Mouse (Mus musculus) thymus, adult 2 months (tissue): ENCODE results near the gene Hnrnpul1. TPM values are rescaled to one million over a fixed set of nuclear protein-coding genes. Genes with fewer than 3 reads are reported as not detected.

Experiments used
- DNase-seq: peaks from one replicate; pipeline ENCODE4 v3.0.0; 2021
- H3K27ac ChIP-seq: fragments of 200-500 bp; 2 replicates; pipeline ENCODE4 v1.5.1; 2012; ENCODE audit warnings: low read length, control low read depth; ENCODE audit not compliant: control insufficient read depth, insufficient read depth
- H3K27me3 ChIP-seq: fragments of 200-500 bp; 2 replicates; pipeline ENCODE4 v1.6.1; 2012; ENCODE audit warnings: mild to moderate bottlenecking, low read length, moderate library complexity, mixed read lengths; ENCODE audit not compliant: control insufficient read depth, insufficient read depth
- H3K36me3 ChIP-seq: fragments of 200-500 bp; 2 replicates; pipeline ENCODE4 v1.6.1; 2012; ENCODE audit warnings: mild to moderate bottlenecking, low read length, moderate library complexity; ENCODE audit not compliant: control insufficient read depth, insufficient read depth
- H3K4me1 ChIP-seq: fragments of 200-500 bp; replicated peaks from 2 replicates; pipeline ENCODE4 v1.6.1; 2012; ENCODE audit warnings: low read length; ENCODE audit not compliant: control insufficient read depth, insufficient read depth
- H3K4me3 ChIP-seq: fragments of 200-500 bp; 2 replicates; pipeline ENCODE4 v1.5.1; 2012; ENCODE audit warnings: mild to moderate bottlenecking, low read length, control low read depth, moderate library complexity; ENCODE audit not compliant: control insufficient read depth, insufficient read depth
- CTCF ChIP-seq: fragments of 200-500 bp; IDR thresholded peaks from 2 replicates; pipeline ENCODE4 v1.5.1; 2012; ENCODE audit warnings: mild to moderate bottlenecking, control low read depth, low read length, moderate library complexity, borderline replicate concordance; ENCODE audit not compliant: control insufficient read depth, poor library complexity, insufficient read depth; ENCODE audit errors: extremely low read depth
- POLR2A ChIP-seq: fragments of 200-500 bp; IDR thresholded peaks from 2 replicates; pipeline ENCODE4 v1.6.1; 2012; ENCODE audit warnings: mild to moderate bottlenecking, low read length, control low read depth, moderate library complexity; ENCODE audit not compliant: control insufficient read depth, poor library complexity, insufficient read depth; ENCODE audit errors: extremely low read depth
- WGBS: fragments of 180-500 bp; shearing (Covaris S2); methylation state at CpG from one replicate; pipeline ENCODE4 v1.1.7; 2018; 5-methylcytosine and 5-hydroxymethylcytosine counted together
- polyA plus RNA-seq: library from polyadenylated mRNA; depleted of rRNA; stranded (reverse); fragments of >200 nt; gene quantifications from 2 replicates; pipeline ENCODE4 v1.2.3, GENCODE M21; 2012

Gene Hnrnpul1
- polyA plus RNA-seq, 1 experiment, result 102 TPM

DNA sequence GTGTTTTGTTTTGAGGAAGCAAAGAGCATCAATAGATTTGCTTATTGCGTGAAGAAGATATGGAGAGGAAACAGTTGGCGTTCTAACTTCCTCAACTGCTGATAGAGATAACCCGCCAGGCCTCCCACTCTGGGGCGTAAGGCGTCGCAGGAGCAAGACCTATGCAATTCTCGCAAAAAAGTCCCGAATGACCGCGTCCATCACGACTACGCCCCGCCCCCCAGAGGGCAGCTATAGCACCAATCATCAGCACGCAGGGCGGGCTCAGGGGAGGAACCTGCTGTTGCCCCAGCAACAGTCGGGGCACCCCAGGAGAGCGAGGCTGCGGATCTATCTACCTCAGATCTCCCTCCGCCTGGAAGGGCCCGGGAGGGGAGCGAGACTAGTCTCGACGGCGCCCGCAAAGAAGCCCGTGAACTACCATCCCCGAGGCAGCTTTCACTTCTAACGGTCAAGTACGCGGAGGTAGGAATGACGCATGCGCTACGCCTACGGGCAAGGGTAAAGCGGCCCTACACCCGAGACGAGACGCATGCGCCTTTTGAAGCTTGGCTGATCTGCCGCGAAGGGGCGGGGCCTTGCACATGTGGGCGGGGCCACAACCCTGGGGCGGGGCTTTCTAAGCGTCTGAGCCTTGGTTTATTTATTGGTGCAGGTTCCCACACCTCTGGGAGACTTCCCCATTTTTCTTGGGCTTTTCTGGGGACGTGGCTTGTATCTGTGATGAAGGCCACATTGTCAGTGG lies 73.9 kb downstream of the Hnrnpul1 start, which contains the start of gene B9d2:
TSS of gene B9d2 (plus strand) at position 267 of the 745 bp plus-strand sequence.
- no peaks in the 10 kb centered on the region for H3K36me3 ChIP-seq
- no peaks in the 10 kb centered on the region for H3K27me3 ChIP-seq
- peaks cover 47% of the 10 kb centered on the region for H3K4me1 ChIP-seq
- DNase-seq, result peak; percentile 98
- peak within 1 kb of the TSS; percentile 97 for H3K27ac ChIP-seq
- peak within 1 kb of the TSS; percentile 76 for H3K4me3 ChIP-seq
- TF ChIP-seq CTCF, result no peak; the same call in none of the 2 replicates
- peak; percentile 86 for TF ChIP-seq POLR2A
- WGBS, result under 1% methylated on average over 46 of the region's 46 CpGs

DNA sequence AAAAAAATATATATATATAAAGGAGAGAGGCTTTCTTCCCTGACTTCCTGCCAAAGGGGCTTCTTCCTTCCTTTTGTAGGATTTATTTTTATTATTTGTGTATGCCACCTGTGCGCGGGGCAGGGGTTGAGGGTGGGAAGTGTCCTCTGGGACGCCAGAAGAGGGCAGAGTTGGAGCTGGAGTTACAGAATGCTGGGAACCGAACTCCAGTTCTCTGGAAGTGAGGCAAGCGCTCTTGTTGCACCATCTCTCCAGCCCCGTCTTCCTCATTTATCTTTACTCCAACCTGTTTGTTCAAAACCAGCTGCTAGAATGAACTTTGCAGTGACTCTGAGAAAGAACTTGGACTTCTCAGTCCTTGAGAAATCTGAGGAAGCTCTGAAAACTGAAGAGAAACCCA lies 74.6 kb downstream of the Hnrnpul1 start:
- peaks cover 44% of the 10 kb centered on the region for H3K4me1 ChIP-seq
- peak overlapping the region; percentile 97 for H3K27ac ChIP-seq
- peak; percentile 31 for DNase-seq
- no peaks in the 10 kb centered on the region for H3K27me3 ChIP-seq
- H3K36me3 ChIP-seq, result no peaks in the 10 kb centered on the region
- no peak overlapping the region for H3K4me3 ChIP-seq
- TF ChIP-seq CTCF (no peak), POLR2A (no peak)
- 8% methylated on average over 6 of the region's 6 CpGs for whole genome bisulfite sequencing

DNA sequence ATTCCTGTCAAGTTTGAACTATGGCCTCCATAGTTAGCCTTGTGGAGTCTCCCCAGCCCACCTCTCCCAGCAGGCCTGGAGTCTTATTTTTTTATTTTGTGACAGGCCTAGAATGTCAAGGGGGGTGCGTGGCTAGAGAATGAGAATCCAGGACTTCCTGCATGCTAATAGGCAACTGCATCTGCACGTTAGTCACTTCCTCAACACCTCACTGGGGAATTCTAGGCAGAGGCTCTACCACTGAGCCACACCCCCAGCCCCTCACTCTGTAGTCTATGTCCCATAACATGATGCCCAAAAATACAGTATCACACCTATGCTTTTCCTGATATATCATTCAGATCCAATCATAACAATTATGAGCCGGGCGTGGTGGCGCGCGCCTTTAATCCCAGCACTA lies 77.5 kb downstream of the Hnrnpul1 start:
- Histone ChIP-seq H3K4me1 (peaks cover 25% of the 10 kb centered on the region), H3K4me3 (no peak overlapping the region), H3K27ac (no peak overlapping the region), H3K36me3 (no peaks in the 10 kb centered on the region), H3K27me3 (no peaks in the 10 kb centered on the region; the same call in 1 of the 2 replicates)
- 97% methylated on average over 7 of the region's 7 CpGs for WGBS
- no peak for TF ChIP-seq CTCF
- no peak for TF ChIP-seq POLR2A
- no peak for DNase-seq

DNA sequence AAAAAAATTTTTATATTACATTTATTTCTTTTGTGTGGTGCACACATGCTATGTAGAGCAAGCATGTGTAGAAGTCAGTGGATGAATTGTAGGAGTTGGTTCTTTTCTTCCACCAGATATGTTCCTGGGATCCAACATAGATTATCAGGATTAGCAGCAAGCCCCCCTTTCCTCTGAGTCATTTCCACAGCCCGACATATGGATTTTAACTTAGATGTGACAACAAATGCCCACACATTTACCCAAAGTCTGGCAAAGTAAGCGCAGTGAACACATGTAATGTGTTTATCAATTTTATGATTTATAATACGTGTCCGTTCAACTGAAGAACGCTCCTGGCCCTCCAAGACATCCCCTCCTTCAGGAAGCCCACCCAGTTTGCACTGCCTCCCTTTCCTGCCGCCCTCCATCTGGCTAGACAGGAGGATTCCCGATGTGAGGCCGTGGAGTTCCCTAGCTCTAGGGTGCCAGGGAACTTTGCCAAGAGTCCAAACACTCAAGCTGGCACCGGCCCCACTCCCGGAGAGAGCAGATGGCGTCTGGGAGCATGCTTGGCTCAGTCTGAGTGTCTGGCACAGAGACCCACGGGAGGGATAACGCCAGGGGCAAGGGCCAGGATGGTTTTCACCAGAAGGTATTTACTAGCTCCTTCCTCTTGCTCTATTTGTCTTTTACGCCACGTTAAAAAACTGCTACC lies 78.3 kb downstream of the Hnrnpul1 start:
- no peak for DNase-seq
- Histone ChIP-seq H3K27me3 (no peaks in the 10 kb centered on the region; the same call in 1 of the 2 replicates), H3K4me1 (peaks cover 17% of the 10 kb centered on the region), H3K4me3 (no peak overlapping the region), H3K27ac (no peak overlapping the region), H3K36me3 (no peaks in the 10 kb centered on the region)
- TF ChIP-seq CTCF (no peak), POLR2A (no peak)
- 92% methylated on average over 15 of the region's 15 CpGs for WGBS

DNA sequence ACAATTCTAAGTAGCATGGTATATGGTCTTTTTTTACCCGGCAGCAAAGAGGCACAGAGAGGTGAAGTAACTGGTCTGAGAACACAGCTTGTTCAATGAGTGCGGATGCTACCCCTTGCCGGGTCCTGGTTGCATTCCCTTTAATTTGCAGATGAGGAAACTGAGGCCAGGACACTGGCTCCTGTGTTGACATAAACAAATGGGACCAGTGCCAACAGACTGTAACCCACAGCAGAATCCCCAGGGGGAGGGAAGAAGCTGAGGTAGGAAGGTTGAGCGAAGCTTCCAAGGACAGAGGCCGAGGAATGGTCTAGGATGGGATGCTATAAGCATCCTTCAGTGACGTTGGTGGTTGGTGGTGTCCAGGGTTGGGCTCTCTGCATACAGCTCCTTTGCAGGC lies 79.2 kb downstream of the Hnrnpul1 start:
- WGBS, result 75% methylated on average over 6 of the region's 6 CpGs

DNA sequence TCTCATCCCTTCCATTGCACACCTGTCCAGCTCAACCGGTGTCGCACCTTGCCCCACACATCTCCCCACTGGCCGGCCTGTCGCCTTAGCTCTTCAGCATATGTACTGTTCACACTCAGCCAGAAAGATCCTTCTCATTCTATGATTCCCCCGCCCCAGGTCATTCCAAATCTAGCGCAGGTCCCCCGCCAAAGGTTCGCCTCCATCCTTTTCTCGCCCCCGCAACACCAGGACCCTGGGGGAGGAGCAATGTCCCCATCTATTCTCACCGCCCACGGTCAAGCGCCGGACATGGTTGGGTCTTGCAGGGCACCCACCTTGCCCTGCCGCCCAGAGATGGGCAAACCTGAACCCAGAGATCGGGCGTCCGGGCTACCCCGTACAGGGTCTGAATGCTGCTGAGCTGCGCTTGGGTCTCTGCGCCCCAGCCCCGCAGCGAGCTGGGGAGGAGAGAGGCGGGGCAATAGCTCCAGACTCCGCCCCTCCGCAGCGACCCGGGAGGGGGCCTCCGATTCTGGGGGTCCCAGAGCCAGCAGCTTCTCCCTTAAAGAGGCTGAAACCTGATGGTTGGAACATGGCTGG lies 79.7 kb downstream of the Hnrnpul1 start, which contains the start of gene Tmem91:
TSS of gene Tmem91 (minus strand) at position 448 of the 582 bp plus-strand sequence.
- 1% methylated on average over 29 of the region's 29 CpGs for whole genome bisulfite sequencing

More for the DNA sequence above, 79.2 kb downstream of the Hnrnpul1 start:
- Histone ChIP-seq H3K4me3 (no peak overlapping the region), H3K36me3 (no peaks in the 10 kb centered on the region), H3K27me3 (no peaks in the 10 kb centered on the region; the same call in 1 of the 2 replicates), H3K27ac (no peak overlapping the region), H3K4me1 (peaks cover 15% of the 10 kb centered on the region)
- TF ChIP-seq CTCF (no peak), POLR2A (no peak)
- DNase-seq, result no peak

More for the DNA sequence above, 79.7 kb downstream of the Hnrnpul1 start, which contains the start of gene Tmem91:
- no peaks in the 10 kb centered on the region for H3K36me3 ChIP-seq
- H3K27me3 ChIP-seq, result no peaks in the 10 kb centered on the region; the same call in 1 of the 2 replicates
- TF ChIP-seq POLR2A (no peak), CTCF (no peak)
- H3K27ac ChIP-seq, result no peak within 1 kb of the TSS
- H3K4me3 ChIP-seq, result peak within 1 kb of the TSS; percentile 26
- H3K4me1 ChIP-seq, result peaks cover 12% of the 10 kb centered on the region
- DNase-seq, result peak; percentile 31
